Mouse (Mus musculus) brain, embryonic 14.5 days (tissue): ENCODE measurements at regions not wholly inside any gene's neighbourhood (a gene's known extent, or its start where the extent isn't known, plus 50 kb on each side); places are given as distances from the start of the nearest gene placed in this dataset.

ENCODE experiments used
- CTCF ChIP-seq: fragments of 200-500 bp; IDR thresholded peaks from 2 replicates; pipeline ENCODE4 v1.5.1; 2012; ENCODE audit warnings: inconsistent platforms, mild to moderate bottlenecking, moderate library complexity, borderline replicate concordance; ENCODE audit not compliant: insufficient read depth, insufficient read length; ENCODE audit errors: extremely low read depth
- POLR2A ChIP-seq: fragments of 200-500 bp; IDR thresholded peaks from 2 replicates; pipeline ENCODE4 v1.6.1; 2012; ENCODE audit warnings: mild to moderate bottlenecking, inconsistent platforms, borderline replicate concordance; ENCODE audit not compliant: poor library complexity, insufficient read depth, insufficient read length, severe bottlenecking; ENCODE audit errors: extremely low read depth

- TF ChIP-seq POLR2A = no peak
- TF ChIP-seq CTCF = no peak
Measured at GRCm38 (mm10) chr3:102670557-102670956, 63.8 kb upstream of the Tspan2 start.
